7 mouse cellular contexts compared by ENCODE assay signal in the genomic region with DNA sequence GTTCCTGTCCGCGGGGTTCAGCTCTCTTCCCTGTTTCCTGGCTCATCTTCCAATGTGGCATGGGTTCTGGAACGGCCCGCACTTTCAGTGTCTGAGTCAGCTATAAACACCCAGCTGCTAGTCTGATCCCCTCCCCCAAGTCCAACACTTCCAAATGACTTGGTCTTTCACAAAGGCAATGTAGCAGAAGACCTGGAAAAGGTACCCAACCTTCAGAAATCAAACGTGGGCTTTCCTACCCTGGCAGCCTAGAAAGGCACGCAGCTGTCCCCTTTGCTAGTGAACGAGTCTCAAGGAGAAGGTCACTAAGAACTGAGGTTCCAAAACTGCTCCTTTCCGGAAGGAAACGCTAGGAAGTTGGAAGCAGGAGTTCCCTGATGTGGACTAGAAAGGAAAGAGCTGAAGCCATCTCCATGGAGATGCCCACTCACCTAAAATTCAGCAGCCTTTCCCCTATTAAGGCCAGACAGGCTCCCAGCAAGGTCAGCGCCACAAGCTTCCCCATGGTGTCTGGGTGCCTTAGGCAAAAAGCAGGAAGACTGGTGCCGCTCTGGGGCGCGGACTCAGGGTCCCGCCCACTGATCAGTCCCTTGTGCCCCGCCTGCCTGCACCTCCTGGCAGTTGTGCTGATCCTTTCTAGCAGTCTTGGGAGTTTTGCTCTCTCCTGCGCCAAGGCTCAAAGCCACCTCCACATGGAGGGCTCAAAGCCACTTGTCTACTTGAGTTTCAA. TPM values are rescaled to one million over a fixed set of nuclear protein-coding genes. Genes with fewer than 3 reads are reported as not detected.
DNase-seq lines count a peak whose midpoint lies in the region; ATAC-seq and TF ChIP-seq lines count a peak whose summit lies in the region.

TSS of gene Pon3 (minus strand) at position 565 of the 730 bp plus-strand sequence.

- TF ChIP-seq POLR2A in brain, embryonic 14.5 days (IDR thresholded peaks at IDR 0.05; ENCODE audit: borderline replicate concordance, extremely low read depth, insufficient read depth, insufficient read length, poor library complexity, severe bottlenecking) = no peak

- peak; percentile 57 for DNase-seq in Muller cell, postnatal 12 days (ENCODE audit: inconsistent ontology term)
- peak; percentile 56 for DNase-seq in brain, embryonic 14.5 days (ENCODE audit: low read depth)
- DNase-seq in forelimb bud, embryonic 11.5 days (ENCODE audit: low read depth, low spot score) = peak; percentile 42
- peak; percentile 70 for DNase-seq in limb, embryonic 10.5 days (ENCODE audit: low spot score)
- peak; percentile 39 for DNase-seq in midbrain, embryonic 10.5 days (ENCODE audit: low spot score)
- DNase-seq in spleen, postnatal 14 days (ENCODE audit: low spot score in 2 of 2) = peak; percentile 21 to 31

- peak within 1 kb of the TSS; percentile 25 for H3K4me3 ChIP-seq in hindbrain, embryonic 13.5 days
- H3K4me3 ChIP-seq in limb, embryonic 10.5 days = peak within 1 kb of the TSS; percentile 52
- H3K4me3 ChIP-seq in midbrain, embryonic 10.5 days = peak within 1 kb of the TSS; percentile 44

- no peak for ATAC-seq in hindbrain, embryonic 13.5 days (ENCODE audit: low FRiP score)

- no peaks in the 10 kb centered on the region for H3K9me3 ChIP-seq in hindbrain, embryonic 13.5 days
- H3K9me3 ChIP-seq in limb, embryonic 10.5 days (replicated peaks) = no peaks in the 10 kb centered on the region
- H3K9me3 ChIP-seq in midbrain, embryonic 10.5 days (replicated peaks) = no peaks in the 10 kb centered on the region

- no peaks in the 10 kb centered on the region for H3K27me3 ChIP-seq in hindbrain, embryonic 13.5 days
- no peaks in the 10 kb centered on the region for H3K27me3 ChIP-seq in limb, embryonic 10.5 days (ENCODE audit: low read depth, poor library complexity, severe bottlenecking)
- H3K27me3 ChIP-seq in midbrain, embryonic 10.5 days (ENCODE audit: low read depth, poor library complexity, severe bottlenecking) = no peaks in the 10 kb centered on the region

- H3K9ac ChIP-seq in hindbrain, embryonic 13.5 days = peak within 1 kb of the TSS; percentile 51; the same call in 1 of the 2 replicates

- no peaks in the 10 kb centered on the region for H3K36me3 ChIP-seq in hindbrain, embryonic 13.5 days
- no peaks in the 10 kb centered on the region for H3K36me3 ChIP-seq in limb, embryonic 10.5 days
- no peaks in the 10 kb centered on the region for H3K36me3 ChIP-seq in midbrain, embryonic 10.5 days

- H3K27ac ChIP-seq in hindbrain, embryonic 13.5 days = no peak within 1 kb of the TSS
- H3K27ac ChIP-seq in limb, embryonic 10.5 days = peak within 1 kb of the TSS; percentile 84
- peak within 1 kb of the TSS; percentile 71 for H3K27ac ChIP-seq in midbrain, embryonic 10.5 days (replicated peaks)

- peaks cover 8% of the 10 kb centered on the region for H3K4me1 ChIP-seq in hindbrain, embryonic 13.5 days (replicated peaks)
- H3K4me1 ChIP-seq in limb, embryonic 10.5 days = peaks cover 16% of the 10 kb centered on the region
- H3K4me1 ChIP-seq in midbrain, embryonic 10.5 days = peaks cover 14% of the 10 kb centered on the region

- no peak for TF ChIP-seq CTCF in brain, embryonic 14.5 days (IDR thresholded peaks at IDR 0.05; ENCODE audit: borderline replicate concordance, extremely low read depth, insufficient read depth, insufficient read length)

- peak within 1 kb of the TSS; percentile 43 for H3K4me2 ChIP-seq in hindbrain, embryonic 13.5 days

- 13% methylated on average over 16 of the region's 16 CpGs for WGBS in hindbrain, embryonic 13.5 days
- WGBS in limb, embryonic 10.5 days = 5% methylated on average over 16 of the region's 16 CpGs
- 14% methylated on average over 16 of the region's 16 CpGs for WGBS in midbrain, embryonic 10.5 days

RNA-seq across cellular contexts. Expression of gene Pon3, which starts in this region (rescaled TPM):
- polyA plus RNA-seq in brain, embryonic 14.5 days (2012; rRNA removed) = 2.3 and 3.5 TPM in 2 replicates
- 6.3 and 7.2 TPM in 2 replicates for polyA plus RNA-seq in hindbrain, embryonic 13.5 days (2015; fragmentation: Nextera tagmentation; extraction: Ambion mirVana)
- 5.7 and 7.9 TPM in 2 replicates for polyA plus RNA-seq in limb, embryonic 10.5 days (2016; fragmentation: Nextera tagmentation; extraction: Ambion mirVana)
- 5.6 and 5.9 TPM in 2 replicates for polyA plus RNA-seq in midbrain, embryonic 10.5 days (2016; fragmentation: Nextera tagmentation; extraction: Ambion mirVana)
